Mouse (Mus musculus) forebrain, embryonic 15.5 days (tissue): ENCODE measurements around the gene Mapk7. TPM values are rescaled to one million over a fixed set of nuclear protein-coding genes. Genes with fewer than 3 reads are reported as not detected.

Experiments used
- ATAC-seq: fragments of 200-750 bp; cut with Nextera tagmentation; replicated peaks from 2 replicates; pipeline ENCODE4 v1.8.0; 2017; ENCODE audit warnings: mild to moderate bottlenecking, moderate TSS enrichment, moderate library complexity
- H3K27ac ChIP-seq: fragments of 300-500 bp; sonication (generic); replicated peaks from 2 replicates; pipeline ENCODE4 v1.5.1; 2015; ENCODE audit warnings: mild to moderate bottlenecking, inconsistent platforms
- H3K27me3 ChIP-seq: fragments of 300-500 bp; sonication (generic); 2 replicates; pipeline ENCODE4 v1.6.1; 2015; ENCODE audit warnings: inconsistent platforms
- H3K36me3 ChIP-seq: fragments of 300-500 bp; sonication (generic); 2 replicates; pipeline ENCODE4 v1.6.1; 2015; ENCODE audit warnings: mild to moderate bottlenecking, inconsistent platforms
- H3K4me1 ChIP-seq: fragments of 300-500 bp; sonication (generic); 2 replicates; pipeline ENCODE4 v1.6.1; 2015; ENCODE audit warnings: inconsistent platforms
- H3K4me2 ChIP-seq: fragments of 300-500 bp; sonication (generic); replicated peaks from 2 replicates; pipeline ENCODE4 v1.6.1; 2015; ENCODE audit warnings: mild to moderate bottlenecking, inconsistent platforms
- H3K4me3 ChIP-seq: fragments of 300-500 bp; sonication (generic); 2 replicates; pipeline ENCODE4 v1.5.1; 2015; ENCODE audit warnings: mild to moderate bottlenecking, inconsistent platforms
- H3K9ac ChIP-seq: fragments of 300-500 bp; sonication (generic); replicated peaks from 2 replicates; pipeline ENCODE4 v1.6.1; 2015; ENCODE audit warnings: mild to moderate bottlenecking, inconsistent platforms
- H3K9me3 ChIP-seq: fragments of 300-500 bp; sonication (generic); 2 replicates; pipeline ENCODE4 v1.6.1; 2016; ENCODE audit warnings: inconsistent platforms
- WGBS: fragments of 180-500 bp; shearing (Covaris S2); methylation state at CpG from one replicate; pipeline ENCODE4 v1.1.7; 2015; ENCODE audit warnings: mixed read lengths; 5-methylcytosine and 5-hydroxymethylcytosine counted together
- polyA plus RNA-seq: library from polyadenylated mRNA; unstranded; fragments of >200 nt; fragmentation: Nextera tagmentation; extraction: Ambion mirVana; gene quantifications from 2 replicates; pipeline ENCODE4 v1.2.1, GENCODE M21; 2015

Mapk7 gene
- polyA plus RNA-seq, 1 experiment from 2014 or later = 117 TPM

DNA sequence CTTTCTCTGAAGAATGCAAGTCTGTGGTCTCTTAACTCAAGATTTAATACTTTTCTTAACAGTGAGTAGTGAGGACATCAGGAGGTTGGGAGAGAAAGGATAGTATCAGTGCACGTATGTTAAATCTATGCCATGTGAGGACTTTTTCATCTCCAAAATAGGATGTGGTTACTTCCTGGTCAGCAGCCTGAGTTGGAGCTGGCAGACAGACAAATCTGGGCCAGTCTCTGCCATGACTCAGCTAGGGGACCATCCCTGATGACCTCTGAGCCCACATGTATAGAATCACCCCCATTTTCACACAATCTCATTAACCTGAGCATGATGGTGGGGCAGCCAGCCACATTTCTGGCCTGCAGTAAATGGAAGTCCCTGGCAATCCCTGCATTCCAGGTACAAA is 23.8 kb upstream of the Mapk7 start:
- no peak for ATAC-seq
- Histone ChIP-seq H3K9ac (no peak overlapping the region), H3K4me3 (no peak overlapping the region), H3K36me3 (peaks cover 51% of the 10 kb centered on the region), H3K9me3 (no peaks in the 10 kb centered on the region), H3K27ac (no peak overlapping the region), H3K27me3 (no peaks in the 10 kb centered on the region), H3K4me1 (no peaks in the 10 kb centered on the region), H3K4me2 (no peak overlapping the region)
- WGBS = 95% methylated on average over 1 of the region's 1 CpGs

DNA sequence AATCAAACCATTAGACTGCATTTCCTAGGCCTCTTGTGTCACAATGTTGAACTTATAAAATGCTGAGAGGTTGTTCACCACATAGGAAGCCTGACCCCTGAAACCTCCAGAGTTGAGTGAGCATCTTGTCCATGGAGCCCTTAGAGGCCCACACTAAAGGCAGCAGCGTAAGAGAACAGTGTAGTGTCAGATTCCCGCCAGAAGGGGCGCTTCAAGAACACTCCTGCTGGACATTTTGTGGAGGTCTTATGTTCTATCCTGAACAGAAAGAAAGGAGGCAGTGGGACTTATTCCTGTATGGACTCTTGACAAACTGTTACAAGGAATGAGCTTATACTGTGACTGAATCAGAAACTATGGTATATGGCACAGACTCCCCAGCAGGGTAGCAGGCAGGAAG is 20.7 kb upstream of the Mapk7 start:
- Histone ChIP-seq H3K4me2 (no peak overlapping the region), H3K9me3 (no peaks in the 10 kb centered on the region), H3K36me3 (peaks cover 35% of the 10 kb centered on the region), H3K27me3 (no peaks in the 10 kb centered on the region), H3K9ac (no peak overlapping the region), H3K4me3 (no peak overlapping the region), H3K27ac (no peak overlapping the region), H3K4me1 (no peaks in the 10 kb centered on the region)
- 32% methylated on average over 3 of the region's 3 CpGs for WGBS
- no peak for ATAC-seq

DNA sequence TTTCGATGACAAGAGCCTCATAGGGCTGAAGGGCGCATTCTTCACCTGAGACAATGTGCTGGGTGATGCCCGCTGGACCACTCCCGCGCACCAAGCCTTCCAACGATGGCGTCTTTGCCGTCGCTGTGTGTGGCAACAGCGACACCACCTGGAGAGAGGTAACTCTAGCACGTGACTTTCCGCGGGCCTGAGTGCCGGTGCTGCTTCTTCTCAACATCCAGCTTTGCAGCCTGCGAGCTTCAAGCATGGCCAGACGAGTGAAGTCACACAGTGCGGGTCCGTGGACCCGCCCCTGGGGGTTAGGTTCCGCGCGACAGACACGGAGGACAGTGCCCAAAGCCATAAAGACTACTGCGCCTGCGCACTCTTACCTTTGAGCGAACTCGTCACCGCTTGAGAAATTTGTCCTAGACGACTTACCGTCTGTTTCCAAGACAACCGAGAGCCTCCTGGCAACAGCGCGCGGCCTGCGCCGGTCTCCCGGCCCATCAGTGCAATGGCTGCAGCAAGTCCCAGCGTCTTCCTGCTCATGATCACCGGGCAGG is 10.6 kb upstream of the Mapk7 start, which contains the start of gene B9d1:
Gene B9d1, plus strand, starts transcription at position 432 of the 545 bp plus-strand sequence.
- H3K9me3 ChIP-seq = no peaks in the 10 kb centered on the region
- H3K27ac ChIP-seq = peak within 1 kb of the TSS; percentile 90
- peaks cover 18% of the 10 kb centered on the region for H3K4me1 ChIP-seq
- ATAC-seq = peak; percentile 95
- H3K4me3 ChIP-seq = peak within 1 kb of the TSS; percentile 58
- H3K4me2 ChIP-seq = peak within 1 kb of the TSS; percentile 60
- H3K36me3 ChIP-seq = peaks cover 2% of the 10 kb centered on the region; the same call in 1 of the 2 replicates
- H3K9ac ChIP-seq = peak within 1 kb of the TSS; percentile 76
- under 1% methylated on average over 39 of the region's 39 CpGs for WGBS
- no peaks in the 10 kb centered on the region for H3K27me3 ChIP-seq

DNA sequence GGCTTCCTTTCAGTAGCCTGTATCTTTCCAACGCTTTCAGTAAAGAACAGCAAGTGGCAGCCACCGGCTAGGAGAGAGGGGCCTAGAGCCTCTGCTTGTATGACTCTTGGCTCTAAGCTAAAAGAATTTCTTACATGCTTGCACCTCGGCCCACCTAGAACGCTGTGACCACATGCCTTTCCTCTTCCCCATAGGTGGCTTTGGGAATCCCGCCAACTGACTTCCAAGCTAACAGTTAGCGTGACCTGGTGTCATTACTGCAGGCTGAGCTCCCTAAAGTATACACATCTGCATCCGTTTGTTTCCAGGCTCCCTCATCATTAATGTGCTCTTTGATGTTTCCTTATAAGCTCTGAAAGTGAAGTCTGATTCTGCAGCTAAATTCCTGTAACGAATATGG is 9.7 kb upstream of the Mapk7 start:
- H3K4me2 ChIP-seq = peak overlapping the region; percentile 60

DNA sequence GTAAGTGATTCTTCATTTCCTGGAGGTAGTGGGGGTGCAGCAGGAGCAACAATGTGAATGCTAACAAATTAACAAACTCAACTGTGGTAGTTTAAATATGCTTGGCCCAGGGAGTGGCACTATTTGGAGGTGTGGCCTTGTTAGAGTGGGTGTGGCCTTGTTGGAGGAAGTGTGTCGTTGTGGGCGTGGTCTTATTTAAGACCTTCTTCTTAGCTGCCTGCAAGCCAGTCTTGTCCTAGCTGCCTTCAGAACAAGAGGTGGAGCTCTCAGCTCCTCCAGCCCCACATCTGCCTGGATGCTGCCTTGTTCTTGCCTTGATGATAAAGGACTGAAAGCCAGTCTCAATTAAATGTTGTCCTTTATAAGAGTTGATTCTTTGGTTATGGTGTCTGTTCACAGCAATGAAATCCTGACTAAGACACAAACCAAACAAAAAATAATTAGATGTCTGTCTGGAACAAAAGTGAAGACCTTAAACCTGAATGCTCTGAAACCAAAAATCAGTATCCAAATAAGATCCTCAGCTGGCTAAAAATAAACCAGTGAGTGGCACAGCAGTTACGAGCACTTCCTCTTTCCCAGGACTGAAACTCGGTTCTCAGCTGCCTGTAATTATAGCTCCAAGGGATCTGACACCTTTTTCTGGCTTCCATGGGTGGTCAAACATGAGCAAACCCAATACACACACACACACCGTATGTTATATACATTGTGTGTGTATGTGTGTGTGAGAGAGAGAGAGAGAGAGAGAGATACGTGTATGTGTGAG is 4.7 kb upstream of the Mapk7 start:
- Histone ChIP-seq H3K4me1 (peaks cover 9% of the 10 kb centered on the region), H3K27ac (no peak overlapping the region), H3K27me3 (no peaks in the 10 kb centered on the region), H3K4me3 (no peak overlapping the region), H3K4me2 (no peak overlapping the region), H3K9ac (no peak overlapping the region), H3K9me3 (no peaks in the 10 kb centered on the region), H3K36me3 (no peaks in the 10 kb centered on the region)
- 84% methylated on average over 6 of the region's 6 CpGs for WGBS
- ATAC-seq = no peak

More for the DNA sequence above, 9.7 kb upstream of the Mapk7 start:
- no peak overlapping the region for H3K9ac ChIP-seq
- WGBS = 74% methylated on average over 8 of the region's 8 CpGs
- H3K4me1 ChIP-seq = peaks cover 18% of the 10 kb centered on the region
- H3K27ac ChIP-seq = peak overlapping the region; percentile 90
- no peaks in the 10 kb centered on the region for H3K9me3 ChIP-seq
- H3K27me3 ChIP-seq = no peaks in the 10 kb centered on the region
- H3K4me3 ChIP-seq = peak overlapping the region; percentile 58; the same call in 1 of the 2 replicates
- no peaks in the 10 kb centered on the region for H3K36me3 ChIP-seq
- no peak for ATAC-seq

DNA sequence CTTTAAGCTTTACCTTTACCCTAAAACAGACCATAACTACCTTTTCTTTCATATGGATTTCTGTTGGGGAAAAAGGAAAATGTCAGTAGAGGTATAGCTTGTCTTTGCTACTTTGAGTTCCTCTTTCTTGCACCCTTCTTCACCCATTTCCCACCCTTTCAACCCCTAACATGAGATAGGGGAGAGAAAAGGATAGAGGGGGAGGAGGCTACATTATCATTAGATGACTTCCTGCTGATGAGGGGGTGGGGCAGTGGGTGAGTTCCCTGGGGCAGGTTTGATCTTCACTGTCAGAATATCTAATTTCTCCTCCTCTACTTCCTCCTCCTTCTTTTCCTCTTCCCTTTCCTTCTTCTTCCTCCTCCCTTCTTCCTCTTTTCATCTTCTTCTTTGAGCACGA is 3.3 kb upstream of the Mapk7 start:
- H3K4me2 ChIP-seq = no peak overlapping the region
- H3K27me3 ChIP-seq = no peaks in the 10 kb centered on the region
- ATAC-seq = no peak
- H3K4me1 ChIP-seq = peaks cover 16% of the 10 kb centered on the region
- H3K9me3 ChIP-seq = no peaks in the 10 kb centered on the region
- no peak overlapping the region for H3K9ac ChIP-seq
- H3K36me3 ChIP-seq = peaks cover 2% of the 10 kb centered on the region; the same call in 1 of the 2 replicates
- no peak overlapping the region for H3K4me3 ChIP-seq
- 88% methylated on average over 1 of the region's 1 CpGs for WGBS
- H3K27ac ChIP-seq = no peak overlapping the region

DNA sequence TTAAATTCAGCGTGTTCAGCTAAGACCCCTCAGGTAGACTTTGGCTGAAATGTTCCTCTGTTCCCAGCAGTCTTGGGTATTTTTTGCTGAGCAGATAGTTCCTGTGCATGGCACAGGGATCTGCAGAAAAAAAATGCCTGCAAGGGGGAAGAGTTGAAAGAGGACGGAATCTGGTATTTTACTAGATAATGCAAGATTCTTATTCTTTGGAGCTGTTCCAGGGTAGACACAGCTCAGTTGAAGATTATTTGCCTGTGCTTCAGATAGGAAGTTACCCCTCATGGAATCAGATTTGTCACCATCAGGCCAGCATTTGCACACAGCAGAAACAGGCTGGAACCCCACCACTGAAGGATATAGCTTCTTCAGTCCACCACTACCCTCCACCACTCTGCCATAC is 1.3 kb upstream of the Mapk7 start:
- no peak for ATAC-seq
- Histone ChIP-seq H3K9me3 (no peaks in the 10 kb centered on the region), H3K4me2 (no peak overlapping the region), H3K36me3 (peaks cover 20% of the 10 kb centered on the region), H3K9ac (no peak overlapping the region), H3K27me3 (no peaks in the 10 kb centered on the region), H3K27ac (no peak overlapping the region), H3K4me3 (no peak overlapping the region), H3K4me1 (peaks cover 32% of the 10 kb centered on the region)
- 94% methylated on average over 2 of the region's 2 CpGs for WGBS

DNA sequence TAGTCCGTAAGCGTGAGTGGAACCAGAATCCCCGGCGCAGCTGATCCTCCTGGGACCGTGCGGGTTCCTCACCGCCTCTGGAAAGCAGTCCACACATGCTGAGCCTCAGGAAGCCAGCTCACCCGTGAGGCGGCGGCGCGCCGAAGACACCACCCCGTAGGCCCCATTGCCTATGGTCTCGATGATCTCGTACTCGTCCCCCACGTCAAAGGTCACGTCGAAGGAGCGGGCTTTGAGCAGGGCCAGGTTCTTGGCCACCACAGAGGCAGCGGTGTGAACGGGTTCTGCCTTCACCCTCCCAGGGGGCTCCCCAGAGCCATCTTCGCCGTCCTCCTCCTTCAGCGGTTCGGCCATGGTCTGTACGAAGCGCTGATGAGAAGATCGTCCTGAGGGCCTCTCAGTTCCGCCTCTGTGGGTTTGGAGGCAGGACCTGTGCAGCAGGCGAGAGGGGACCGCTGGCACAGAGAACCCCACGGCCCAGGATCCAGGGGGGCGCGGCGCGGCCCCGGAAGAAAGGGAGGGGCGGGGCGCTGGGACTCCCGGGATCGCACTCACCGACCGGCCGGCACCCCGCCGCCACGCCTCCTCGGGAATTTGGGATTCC is 579 bp downstream of the Mapk7 start:
- peak overlapping the region; percentile 94 for H3K27ac ChIP-seq
- H3K4me3 ChIP-seq = peak overlapping the region; percentile 77
- peaks cover 48% of the 10 kb centered on the region for H3K4me1 ChIP-seq
- H3K9ac ChIP-seq = peak overlapping the region; percentile 89
- peak overlapping the region; percentile 73 for H3K4me2 ChIP-seq
- under 1% methylated on average over 50 of the region's 50 CpGs for WGBS
- H3K27me3 ChIP-seq = no peaks in the 10 kb centered on the region
- peak; percentile 60 for ATAC-seq
- H3K9me3 ChIP-seq = no peaks in the 10 kb centered on the region
- peaks cover 39% of the 10 kb centered on the region for H3K36me3 ChIP-seq

DNA sequence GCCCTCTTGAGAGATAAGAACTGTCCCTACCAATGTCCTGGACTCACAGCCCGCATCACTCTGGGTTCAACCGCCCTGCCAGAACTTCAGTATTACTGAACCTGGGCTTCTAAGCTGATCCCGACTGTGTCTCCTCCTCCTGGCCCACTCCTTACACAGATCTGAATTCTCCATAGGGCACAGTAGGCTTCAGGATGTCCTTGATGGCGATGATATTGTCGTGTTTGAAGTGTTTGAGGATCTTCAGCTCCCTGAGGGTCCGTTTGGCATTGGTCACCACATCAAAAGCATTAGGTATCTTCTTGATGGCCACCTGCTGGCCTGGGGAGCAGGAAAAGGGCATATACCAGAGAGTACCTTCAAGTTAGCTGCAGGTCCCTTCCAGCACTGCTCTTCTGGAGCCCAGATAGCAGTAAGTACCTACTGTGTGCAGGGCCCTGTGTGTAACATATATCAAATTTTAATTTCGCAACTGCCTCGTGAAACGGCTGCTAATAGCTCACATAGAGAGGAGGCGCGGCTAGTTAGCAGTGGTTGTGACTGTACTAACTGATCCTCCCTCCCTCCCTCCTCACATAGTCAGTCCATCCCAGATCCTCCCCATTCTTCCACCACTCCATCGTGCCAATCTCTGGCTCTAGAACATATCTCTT is 1.3 kb downstream of the Mapk7 start:
- peak overlapping the region; percentile 77 for H3K4me3 ChIP-seq
- H3K27ac ChIP-seq = peak overlapping the region; percentile 94
- peaks cover 55% of the 10 kb centered on the region for H3K4me1 ChIP-seq
- H3K9me3 ChIP-seq = no peaks in the 10 kb centered on the region
- no peak for ATAC-seq
- no peaks in the 10 kb centered on the region for H3K27me3 ChIP-seq
- H3K4me2 ChIP-seq = peak overlapping the region; percentile 73
- H3K9ac ChIP-seq = peak overlapping the region; percentile 89
- WGBS = 75% methylated on average over 12 of the region's 12 CpGs
- H3K36me3 ChIP-seq = peaks cover 45% of the 10 kb centered on the region

DNA sequence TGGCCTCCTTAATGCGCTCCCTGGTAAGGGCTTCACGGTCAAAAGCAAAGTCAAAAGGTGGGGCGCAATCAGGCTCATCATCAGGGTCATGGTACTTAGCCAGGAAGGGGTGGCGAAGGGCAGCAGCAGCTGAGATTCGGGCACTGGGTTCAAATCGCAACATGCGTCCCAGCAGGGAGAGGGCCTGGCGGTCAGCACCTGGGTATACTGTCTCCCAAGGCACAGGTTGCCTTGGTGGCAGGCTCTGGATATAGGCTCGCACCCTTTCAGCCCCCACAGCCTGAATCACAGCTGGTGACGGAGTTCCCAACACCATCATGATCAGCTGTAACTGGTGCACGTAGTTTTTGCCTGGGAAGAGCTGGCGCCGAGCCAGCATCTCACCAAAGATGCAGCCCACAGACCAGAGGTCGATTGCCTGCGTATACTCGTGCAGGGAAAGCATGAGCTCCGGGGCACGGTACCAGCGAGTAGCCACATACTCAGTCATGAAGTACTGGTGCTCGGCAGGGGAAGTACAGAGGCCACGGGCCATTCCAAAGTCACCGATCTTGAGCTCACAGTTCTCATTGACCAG is 3.2 kb downstream of the Mapk7 start:
- ATAC-seq = no peak
- Histone ChIP-seq H3K27ac (no peak overlapping the region), H3K4me3 (no peak overlapping the region), H3K4me2 (no peak overlapping the region), H3K27me3 (no peaks in the 10 kb centered on the region), H3K36me3 (peaks cover 45% of the 10 kb centered on the region), H3K9me3 (no peaks in the 10 kb centered on the region), H3K9ac (no peak overlapping the region), H3K4me1 (peaks cover 73% of the 10 kb centered on the region)
- WGBS = 91% methylated on average over 22 of the region's 22 CpGs

DNA sequence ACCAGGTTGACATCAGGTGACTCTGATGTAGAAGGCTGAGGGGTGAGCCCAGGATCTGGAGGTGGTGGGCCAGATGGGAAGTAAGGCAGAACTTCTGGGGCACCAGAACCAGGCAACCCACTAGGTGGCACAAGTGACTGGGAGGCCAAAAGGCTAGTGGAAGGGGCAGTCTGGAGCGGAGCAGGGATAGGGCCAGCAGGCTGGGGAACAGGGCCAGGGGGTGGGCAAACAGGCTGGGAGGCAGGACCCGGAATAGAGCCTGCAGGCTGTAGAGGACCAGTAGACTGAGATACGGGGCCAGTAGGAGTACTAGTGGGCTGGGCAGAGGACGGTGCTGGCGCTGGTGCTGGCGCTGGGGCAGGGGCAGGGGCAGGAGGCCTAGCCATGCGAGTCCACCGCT is 4.3 kb downstream of the Mapk7 start:
- Histone ChIP-seq H3K27me3 (no peaks in the 10 kb centered on the region), H3K27ac (no peak overlapping the region), H3K9me3 (no peaks in the 10 kb centered on the region), H3K9ac (no peak overlapping the region), H3K36me3 (peaks cover 45% of the 10 kb centered on the region), H3K4me2 (no peak overlapping the region), H3K4me1 (peaks cover 80% of the 10 kb centered on the region), H3K4me3 (no peak overlapping the region)
- whole genome bisulfite sequencing = 96% methylated on average over 8 of the region's 8 CpGs
- ATAC-seq = no peak

DNA sequence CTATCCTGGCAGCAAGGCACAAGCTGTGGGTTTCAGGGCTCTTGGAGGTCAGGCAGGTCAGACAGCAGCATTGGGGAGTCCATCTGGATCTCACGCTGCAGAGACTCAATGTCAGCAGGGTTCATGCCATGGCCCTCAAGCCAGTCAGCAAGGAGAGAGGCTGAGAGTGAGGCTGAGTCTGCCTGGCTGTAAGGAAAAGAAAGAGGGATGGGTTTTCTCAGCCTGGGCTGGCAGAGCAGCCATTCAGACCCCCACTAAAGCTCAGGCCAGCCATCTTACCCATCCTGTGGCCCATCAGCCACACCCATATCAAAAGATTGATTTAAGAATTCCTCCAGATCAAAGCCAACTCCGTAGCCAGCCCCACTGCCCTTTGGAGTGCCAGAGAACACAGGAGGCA is 5.1 kb downstream of the Mapk7 start:
- Histone ChIP-seq H3K27me3 (no peaks in the 10 kb centered on the region), H3K9ac (no peak overlapping the region), H3K36me3 (peaks cover 45% of the 10 kb centered on the region), H3K4me1 (peaks cover 86% of the 10 kb centered on the region), H3K4me2 (no peak overlapping the region), H3K4me3 (no peak overlapping the region), H3K27ac (no peak overlapping the region), H3K9me3 (no peaks in the 10 kb centered on the region)
- no peak for ATAC-seq
- 90% methylated on average over 2 of the region's 2 CpGs for WGBS
